In genomic region chr5:102889163-102889488, GRCm38 (mm10) we compare ENCODE assay signal across 25 mouse cellular contexts.
DNase-seq lines count a peak whose midpoint lies in the region; ATAC-seq and TF ChIP-seq lines count a peak whose summit lies in the region.
"Had no signal": no experiment of that assay in that cellular context is flagged by ENCODE, and none has a peak within 500 bp of the region (broad histone marks: within the 10 kb centered on the region; RNA-seq: fewer than 3 reads in every experiment).

No protein-coding gene starts in this region.

- CTCF ChIA-PET in Patski (lab: Charles Lee): interaction anchor here (1.0 to 1.7 kb wide), 4 partner anchors 8 to 14 kb away, joined by 3 to 6 read pairs (median 5); no protein-coding TSS in a partner anchor

- H3K9ac ChIP-seq in hindbrain, embryonic 15.5 days: no peak overlapping the region
- no peak overlapping the region for H3K9ac ChIP-seq in hindbrain, postnatal 0 days (replicated peaks; ENCODE audit: low read length)
- H3K9ac ChIP-seq in neural tube, embryonic 13.5 days: no peak overlapping the region
- H3K9ac ChIP-seq: embryonic facial prominence, embryonic 13.5 days; forebrain, embryonic 12.5 days; forebrain, embryonic 15.5 days; heart, embryonic 12.5 days; heart, embryonic 15.5 days; hindbrain, embryonic 12.5 days; intestine, embryonic 15.5 days had no signal

- no peak for DNase-seq in hindbrain, postnatal 0 days (ENCODE audit: low spot score)
- DNase-seq in Patski (ENCODE audit: low read depth, low spot score): no peak
- no peak for DNase-seq in kidney, adult 8-10 months
- DNase-seq: adrenal gland, postnatal 14 days; cerebellum, adult 11 months; cerebellum, adult 2 months; cerebellum, adult 9-11 months; cerebellum, postnatal 36 days; embryo, embryonic 11 days; gastrocnemius, postnatal 25 days; heart, adult 18-20 months; heart, postnatal 10 days; heart, postnatal 36 days had no signal

- H3K4me3 ChIP-seq in hindbrain, embryonic 15.5 days: no peak overlapping the region
- no peak overlapping the region for H3K4me3 ChIP-seq in hindbrain, postnatal 0 days (ENCODE audit: low read length)
- no peak overlapping the region for H3K4me3 ChIP-seq in neural tube, embryonic 13.5 days
- H3K4me3 ChIP-seq: embryonic facial prominence, embryonic 10.5 days; embryonic facial prominence, embryonic 13.5 days; erythroblast, embryonic 14.5 days; forebrain, embryonic 12.5 days; forebrain, embryonic 15.5 days; heart, embryonic 12.5 days; heart, embryonic 15.5 days; hindbrain, embryonic 12.5 days; intestine, embryonic 15.5 days had no signal

- H3K27ac ChIP-seq in hindbrain, embryonic 15.5 days (replicated peaks): peak overlapping the region; percentile 63; the same call in 1 of the 2 replicates
- H3K27ac ChIP-seq in hindbrain, postnatal 0 days: no peak overlapping the region
- peak overlapping the region; percentile 80; the same call in 1 of the 2 replicates for H3K27ac ChIP-seq in neural tube, embryonic 13.5 days (replicated peaks)
- H3K27ac ChIP-seq: embryonic facial prominence, embryonic 10.5 days; embryonic facial prominence, embryonic 13.5 days; forebrain, embryonic 12.5 days; forebrain, embryonic 15.5 days; heart, embryonic 15.5 days; intestine, embryonic 15.5 days had no signal

- H3K36me3 ChIP-seq in hindbrain, embryonic 15.5 days: peaks cover 4% of the 10 kb centered on the region; the same call in 1 of the 2 replicates
- no peaks in the 10 kb centered on the region for H3K36me3 ChIP-seq in hindbrain, postnatal 0 days (ENCODE audit: insufficient read depth, low read length)
- 0 out of 2 replicates have a peak, but pooled peaks cover 6% of the 10 kb centered on the region for H3K36me3 ChIP-seq in neural tube, embryonic 13.5 days
- H3K36me3 ChIP-seq: forebrain, embryonic 12.5 days; forebrain, embryonic 15.5 days; heart, embryonic 15.5 days; intestine, embryonic 15.5 days had no signal

- no peaks in the 10 kb centered on the region for H3K27me3 ChIP-seq in hindbrain, embryonic 15.5 days
- no peaks in the 10 kb centered on the region for H3K27me3 ChIP-seq in hindbrain, postnatal 0 days (ENCODE audit: insufficient read depth, low read length)
- H3K27me3 ChIP-seq in Patski: no peaks in the 10 kb centered on the region
- no peaks in the 10 kb centered on the region for H3K27me3 ChIP-seq in neural tube, embryonic 13.5 days
- H3K27me3 ChIP-seq: embryonic facial prominence, embryonic 13.5 days; forebrain, embryonic 12.5 days; forebrain, embryonic 15.5 days; heart, embryonic 12.5 days; heart, embryonic 15.5 days; hindbrain, embryonic 12.5 days; intestine, embryonic 15.5 days had no signal

- in situ Hi-C loops in Patski (cut with MboI; ENCODE audit: low pct_unique_long_range_greater_than_20kb): loop anchor here (25.0 kb wide), 2 partner anchors 477 to 773 kb away; partner anchors contain the start of gene 1700016H13Rik

- POLR2A ChIA-PET in Patski (lab: Charles Lee): interaction anchor here (0.6 to 1.0 kb wide), 2 partner anchors 27 to 58 kb away, joined by 3 to 4 read pairs; no protein-coding TSS in a partner anchor

- H3K4me1 ChIP-seq in hindbrain, embryonic 15.5 days (replicated peaks): 0 out of 2 replicates have a peak, but pooled peaks cover 4% of the 10 kb centered on the region
- no peaks in the 10 kb centered on the region for H3K4me1 ChIP-seq in hindbrain, postnatal 0 days (ENCODE audit: insufficient read depth, low read length)
- H3K4me1 ChIP-seq in neural tube, embryonic 13.5 days (replicated peaks): peaks cover 18% of the 10 kb centered on the region
- H3K4me1 ChIP-seq: embryonic facial prominence, embryonic 13.5 days; forebrain, embryonic 15.5 days; heart, embryonic 12.5 days; heart, embryonic 15.5 days; hindbrain, embryonic 12.5 days; intestine, embryonic 15.5 days had no signal

- WGBS in hindbrain, embryonic 15.5 days: 88% methylated on average over 2 of the region's 2 CpGs
- 87% methylated on average over 2 of the region's 2 CpGs for WGBS in hindbrain, postnatal 0 days
- WGBS in neural tube, embryonic 13.5 days: 80% methylated on average over 2 of the region's 2 CpGs

- TF ChIP-seq CTCF in hindbrain, postnatal 0 days (IDR thresholded peaks at IDR 0.05; ENCODE audit: low read depth): no peak
- no peak for TF ChIP-seq CTCF in Patski (IDR thresholded peaks at IDR 0.05)

- ATAC-seq in hindbrain, embryonic 15.5 days (ENCODE audit: low FRiP score, low read depth): no peak
- no peak for ATAC-seq in hindbrain, postnatal 0 days
- peak; percentile 35 for ATAC-seq in Patski
- ATAC-seq in neural tube, embryonic 13.5 days (ENCODE audit: low read depth): peak; percentile 53
- no peak for ATAC-seq in CD4-positive, CD25-positive, alpha-beta regulatory T cell, adult 4 months
- ATAC-seq: forebrain, embryonic 15.5 days; intestine, embryonic 15.5 days had no signal

- no peak overlapping the region for H3K4me2 ChIP-seq in hindbrain, embryonic 15.5 days
- H3K4me2 ChIP-seq in hindbrain, postnatal 0 days (ENCODE audit: low read depth, low read length): no peak overlapping the region
- H3K4me2 ChIP-seq in neural tube, embryonic 13.5 days: no peak overlapping the region
- H3K4me2 ChIP-seq: embryonic facial prominence, embryonic 13.5 days; forebrain, embryonic 12.5 days; forebrain, embryonic 15.5 days; heart, embryonic 12.5 days; heart, embryonic 15.5 days; hindbrain, embryonic 12.5 days; intestine, embryonic 15.5 days had no signal

- H3K9me3 ChIP-seq in hindbrain, embryonic 15.5 days: no peaks in the 10 kb centered on the region
- no peaks in the 10 kb centered on the region for H3K9me3 ChIP-seq in hindbrain, postnatal 0 days (ENCODE audit: low read length)
- H3K9me3 ChIP-seq in neural tube, embryonic 13.5 days: no peaks in the 10 kb centered on the region
- H3K9me3 ChIP-seq: embryonic facial prominence, embryonic 10.5 days; embryonic facial prominence, embryonic 13.5 days; forebrain, embryonic 12.5 days; forebrain, embryonic 15.5 days; heart, embryonic 12.5 days; heart, embryonic 15.5 days; hindbrain, embryonic 12.5 days; intestine, embryonic 15.5 days had no signal

Comparison
In these comparisons a context has a peak if more than half of its experiments do, and no peak if none do; other contexts are left out.
1. ATAC-seq: peak in Patski (single experiment) and neural tube, embryonic 13.5 days (single experiment); none in hindbrain, embryonic 15.5 days (single experiment), hindbrain, postnatal 0 days (single experiment) and CD4-positive, CD25-positive, alpha-beta regulatory T cell, adult 4 months (single experiment).